Mouse (Mus musculus) kidney, postnatal 4 days (tissue): ENCODE data around the gene Apof.
"Not testable (repeated sequence)": the region's sequence is repeated elsewhere in the genome, so short reads cannot be mapped to it uniquely, and the experiment has no call there.

ENCODE experiments used
- DNase-seq, 2 experiments: peaks; one replicate each; pipeline ENCODE4 v3.0.0; 2021; ENCODE audit warnings: mixed read lengths in 2 of 2

The Apof gene

GRCm38 (mm10) chr10:128259946-128260345 is 8.5 kb upstream of the Apof start:
- no peak for DNase-seq

GRCm38 (mm10) chr10:128260376-128260775 is 8.1 kb upstream of the Apof start:
- DNase-seq = not testable (repeated sequence)

- DNase-seq = no peak
Measured at GRCm38 (mm10) chr10:128262300-128262699, 6.2 kb upstream of the Apof start.

- DNase-seq = no peak
Measured at GRCm38 (mm10) chr10:128263393-128264310, 4.8 kb upstream of the Apof start.

GRCm38 (mm10) chr10:128269206-128269910 is 887 bp downstream of the Apof start:
- DNase-seq = no peak

- peak; percentile 97 to 99 for DNase-seq
Measured at GRCm38 (mm10) chr10:128270287-128270841, 1.9 kb downstream of the Apof start, which contains the start of gene Stat2. Gene Stat2 (plus strand): TSS chr10:128270559.

- no peak for DNase-seq
Measured at GRCm38 (mm10) chr10:128270866-128271265, 2.4 kb downstream of the Apof start.

- no peak for DNase-seq
Measured at GRCm38 (mm10) chr10:128271883-128272282, 3.4 kb downstream of the Apof start.

GRCm38 (mm10) chr10:128272819-128273439 is 4.5 kb downstream of the Apof start:
- DNase-seq = not testable (repeated sequence)

GRCm38 (mm10) chr10:128275374-128275773 is 6.9 kb downstream of the Apof start:
- DNase-seq = not testable (repeated sequence)

GRCm38 (mm10) chr10:128278158-128278557 is 9.7 kb downstream of the Apof start:
- no peak for DNase-seq

- peak in 1 of 2 experiments; percentile 20 for DNase-seq
Measured at GRCm38 (mm10) chr10:128280943-128281342, 12.5 kb downstream of the Apof start.

GRCm38 (mm10) chr10:128281682-128282081 is 13.2 kb downstream of the Apof start:
- DNase-seq = no peak

GRCm38 (mm10) chr10:128282886-128283450 is 14.5 kb downstream of the Apof start:
- no peak for DNase-seq

GRCm38 (mm10) chr10:128283604-128284579 is 15.4 kb downstream of the Apof start:
- peak; percentile 84 to 86 for DNase-seq

GRCm38 (mm10) chr10:128290594-128290993 is 22.1 kb downstream of the Apof start:
- DNase-seq = not testable (repeated sequence)

- no peak for DNase-seq
Measured at GRCm38 (mm10) chr10:128296370-128297090, 28.1 kb downstream of the Apof start.

GRCm38 (mm10) chr10:128297221-128297620 is 28.8 kb downstream of the Apof start:
- DNase-seq = peak in 1 of 2 experiments; percentile 21

- peak; percentile 63 to 68 for DNase-seq
Measured at GRCm38 (mm10) chr10:128297622-128298021, 29.2 kb downstream of the Apof start.

GRCm38 (mm10) chr10:128298243-128298642 is 29.8 kb downstream of the Apof start:
- DNase-seq = no peak
